Mouse (Mus musculus) hindbrain, embryonic 11.5 days (tissue): Measurements from ENCODE around the gene Ica1. TPM values are rescaled to one million over a fixed set of nuclear protein-coding genes. Genes with fewer than 3 reads are reported as not detected.

ENCODE experiments used
- ATAC-seq: fragments of 200-750 bp; cut with Nextera tagmentation; 2 replicates; pipeline ENCODE4 v1.8.0; 2017; ENCODE audit warnings: mild to moderate bottlenecking, moderate TSS enrichment, moderate library complexity; ENCODE audit not compliant: low FRiP score
- DNase-seq: peaks from one replicate; pipeline ENCODE4 v3.0.0-alpha.2; 2015; ENCODE audit warnings: low spot score
- H3K27ac ChIP-seq: fragments of 300-500 bp; sonication (generic); 2 replicates; pipeline ENCODE4 v1.5.1; 2014; ENCODE audit warnings: mild to moderate bottlenecking, low read depth, low read length
- H3K27me3 ChIP-seq: fragments of 300-500 bp; sonication (generic); 2 replicates; pipeline ENCODE4 v1.6.1; 2014; ENCODE audit warnings: mild to moderate bottlenecking, low read length, moderate library complexity, mixed read lengths; ENCODE audit not compliant: control insufficient read depth, insufficient read depth
- H3K36me3 ChIP-seq: fragments of 300-500 bp; sonication (generic); 2 replicates; pipeline ENCODE4 v1.6.1; 2014; ENCODE audit warnings: mild to moderate bottlenecking, low read length, moderate library complexity, mixed read lengths; ENCODE audit not compliant: control insufficient read depth, insufficient read depth
- H3K4me1 ChIP-seq: fragments of 300-500 bp; sonication (generic); replicated peaks from 2 replicates; pipeline ENCODE4 v1.6.1; 2014; ENCODE audit warnings: low read length, mixed read lengths; ENCODE audit not compliant: control insufficient read depth, insufficient read depth
- H3K4me2 ChIP-seq: fragments of 300-500 bp; sonication (generic); replicated peaks from 2 replicates; pipeline ENCODE4 v1.6.1; 2014; ENCODE audit warnings: mild to moderate bottlenecking, low read depth, low read length
- H3K4me3 ChIP-seq: fragments of 300-500 bp; sonication (generic); 2 replicates; pipeline ENCODE4 v1.5.1; 2014; ENCODE audit warnings: low read depth, low read length
- H3K9ac ChIP-seq: fragments of 300-500 bp; sonication (generic); 2 replicates; pipeline ENCODE4 v1.6.1; 2014; ENCODE audit warnings: low read depth, low read length
- H3K9me3 ChIP-seq: fragments of 300-500 bp; sonication (generic); 2 replicates; pipeline ENCODE4 v1.6.1; 2016; ENCODE audit warnings: low read length; ENCODE audit not compliant: control insufficient read depth
- WGBS: fragments of 180-500 bp; shearing (Covaris S2); extraction: QIAGEN DNeasy Blood & Tissue Kit; methylation state at CpG from one replicate; pipeline ENCODE4 v1.1.7; 2014; 5-methylcytosine and 5-hydroxymethylcytosine counted together
- polyA plus RNA-seq: library from polyadenylated mRNA; unstranded; fragments of >200 nt; fragmentation: Nextera tagmentation; extraction: Ambion mirVana; gene quantifications from 2 replicates; pipeline ENCODE4 v1.2.1, GENCODE M21; 2014

Ica1 gene
- polyA plus RNA-seq, 1 experiment from 2014 or later = 23.3 TPM

DNA sequence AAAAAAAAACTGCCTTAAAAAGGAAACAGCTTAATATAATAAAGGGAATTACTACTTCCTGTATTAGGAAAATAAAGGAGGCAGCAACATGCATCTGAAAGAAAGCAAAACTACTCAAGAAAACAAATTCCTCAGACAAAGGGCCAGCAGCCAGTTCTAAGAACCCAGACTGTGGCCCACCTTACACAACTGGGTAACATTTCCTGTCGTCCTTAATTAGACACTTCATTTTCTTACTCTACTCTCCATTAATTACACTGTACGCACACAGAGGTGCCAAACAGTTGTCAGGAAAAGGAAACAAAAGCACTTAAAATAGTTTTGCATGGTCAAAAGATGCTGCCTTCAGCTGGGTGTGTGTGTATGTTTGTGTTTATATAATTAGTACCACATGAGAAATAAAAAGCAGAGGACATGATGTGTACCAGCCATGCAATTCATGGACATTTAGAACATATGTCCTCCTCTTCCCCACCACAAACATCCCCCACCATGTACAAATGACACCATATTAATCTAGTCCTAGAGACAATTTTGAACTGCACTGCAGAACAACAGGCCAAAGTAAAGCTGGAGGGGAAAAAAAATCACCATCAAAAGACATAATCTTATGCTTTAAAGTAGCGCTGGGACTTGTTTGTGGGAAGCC is 115.1 kb downstream of the Ica1 start:
- whole genome bisulfite sequencing = 74% methylated on average over 3 of the region's 3 CpGs
- Histone ChIP-seq H3K27ac (no peak overlapping the region), H3K9me3 (no peaks in the 10 kb centered on the region)

GRCm38 (mm10) chr6:8661404-8661803 is 116.9 kb downstream of the Ica1 start:
- H3K4me2 ChIP-seq = no peak overlapping the region
- H3K27me3 ChIP-seq = no peaks in the 10 kb centered on the region
- H3K27ac ChIP-seq = peak overlapping the region; percentile 67
- H3K36me3 ChIP-seq = no peaks in the 10 kb centered on the region
- ATAC-seq (peak; percentile 85), DNase-seq (peak; percentile 52)
- H3K4me3 ChIP-seq = no peak overlapping the region
- no peaks in the 10 kb centered on the region; the same call in 1 of the 2 replicates for H3K4me1 ChIP-seq
- WGBS = 24% methylated on average over 4 of the region's 4 CpGs
- H3K9me3 ChIP-seq = no peaks in the 10 kb centered on the region
- no peak overlapping the region for H3K9ac ChIP-seq

More for the DNA sequence above, 115.1 kb downstream of the Ica1 start:
- H3K4me1 ChIP-seq = no peaks in the 10 kb centered on the region; the same call in 1 of the 2 replicates
- H3K9ac ChIP-seq = no peak overlapping the region
- ATAC-seq (no peak), DNase-seq (no peak)
- no peak overlapping the region for H3K4me2 ChIP-seq
- H3K36me3 ChIP-seq = no peaks in the 10 kb centered on the region
- H3K27me3 ChIP-seq = no peaks in the 10 kb centered on the region
- no peak overlapping the region for H3K4me3 ChIP-seq

DNA sequence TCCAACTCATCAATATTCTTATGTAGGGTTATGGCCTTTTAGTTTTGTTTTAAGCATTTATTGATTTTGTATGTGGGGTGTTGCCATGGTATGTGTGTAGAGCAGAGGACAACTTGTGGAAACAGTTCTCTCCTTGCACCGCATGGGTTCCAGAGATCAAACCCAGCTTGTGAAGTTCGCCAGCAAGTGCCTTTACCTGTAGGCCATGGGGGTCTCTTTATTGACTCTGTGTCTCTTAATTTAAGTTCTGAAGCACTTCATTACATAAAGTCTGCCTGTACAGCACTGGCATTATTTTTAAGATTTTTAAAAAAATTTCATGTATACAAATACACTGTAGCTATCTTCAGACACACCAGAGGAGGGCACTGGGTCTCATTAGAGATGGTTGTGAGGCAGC is 118.2 kb downstream of the Ica1 start:
- no peaks in the 10 kb centered on the region; the same call in 1 of the 2 replicates for H3K4me1 ChIP-seq
- H3K4me2 ChIP-seq = no peak overlapping the region
- H3K4me3 ChIP-seq = no peak overlapping the region
- H3K27me3 ChIP-seq = no peaks in the 10 kb centered on the region
- no peak overlapping the region for H3K9ac ChIP-seq
- ATAC-seq (no peak), DNase-seq (no peak)
- WGBS = 77% methylated on average over 2 of the region's 2 CpGs
- no peak overlapping the region for H3K27ac ChIP-seq
- no peaks in the 10 kb centered on the region for H3K36me3 ChIP-seq
- H3K9me3 ChIP-seq = no peaks in the 10 kb centered on the region

- Histone ChIP-seq H3K36me3 (no peaks in the 10 kb centered on the region), H3K4me1 (no peaks in the 10 kb centered on the region; the same call in 1 of the 2 replicates), H3K9me3 (no peaks in the 10 kb centered on the region), H3K4me2 (no peak overlapping the region), H3K4me3 (no peak overlapping the region), H3K9ac (no peak overlapping the region), H3K27ac (peak overlapping the region; percentile 19; the same call in 1 of the 2 replicates), H3K27me3 (no peaks in the 10 kb centered on the region)
- DNase-seq (peak; percentile 62), ATAC-seq (peak; percentile 77)
- 24% methylated on average over 13 of the region's 13 CpGs for WGBS
Observed at GRCm38 (mm10) chr6:8659194-8659959, 118.9 kb downstream of the Ica1 start.

- Histone ChIP-seq H3K4me2 (no peak overlapping the region), H3K4me1 (no peaks in the 10 kb centered on the region; the same call in 1 of the 2 replicates), H3K27ac (no peak overlapping the region), H3K27me3 (no peaks in the 10 kb centered on the region), H3K4me3 (no peak overlapping the region), H3K36me3 (no peaks in the 10 kb centered on the region), H3K9me3 (no peaks in the 10 kb centered on the region), H3K9ac (no peak overlapping the region)
- ATAC-seq (no peak), DNase-seq (no peak)
- 82% methylated on average over 4 of the region's 4 CpGs for WGBS
Observed at GRCm38 (mm10) chr6:8658431-8658830, 119.9 kb downstream of the Ica1 start.

- H3K4me2 ChIP-seq = no peak overlapping the region
- no peaks in the 10 kb centered on the region for H3K9me3 ChIP-seq
- no peaks in the 10 kb centered on the region for H3K36me3 ChIP-seq
- ATAC-seq = no peak
- H3K27ac ChIP-seq = no peak overlapping the region
- H3K9ac ChIP-seq = no peak overlapping the region
- no peak overlapping the region for H3K4me3 ChIP-seq
- no peak for DNase-seq
- H3K27me3 ChIP-seq = no peaks in the 10 kb centered on the region
- H3K4me1 ChIP-seq = no peaks in the 10 kb centered on the region; the same call in 1 of the 2 replicates
- 63% methylated on average over 3 of the region's 3 CpGs for WGBS
Observed at GRCm38 (mm10) chr6:8657459-8657858, 120.8 kb downstream of the Ica1 start.

- WGBS = 81% methylated on average over 2 of the region's 2 CpGs
Observed at GRCm38 (mm10) chr6:8655454-8655853, 122.8 kb downstream of the Ica1 start.

DNA sequence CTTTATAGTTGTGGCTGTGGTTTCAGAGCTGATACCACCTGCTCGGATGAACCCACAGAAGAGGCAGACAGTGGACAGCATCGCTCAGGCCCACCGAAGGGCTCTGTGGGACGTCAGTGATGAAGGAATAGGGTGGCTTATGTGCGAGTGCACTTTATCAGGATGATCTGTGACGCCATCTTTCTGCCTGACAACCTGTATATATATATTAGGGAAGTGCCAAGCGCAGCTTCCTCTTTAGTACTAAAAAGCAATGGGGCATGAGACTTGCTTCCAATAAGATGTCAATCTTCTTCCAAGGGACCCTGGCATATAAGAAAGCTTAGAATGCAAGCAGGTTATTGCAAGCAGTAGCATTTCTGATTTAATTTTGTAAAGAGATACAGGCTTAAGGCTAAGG is 127.9 kb downstream of the Ica1 start:
- ATAC-seq (no peak), DNase-seq (no peak)
- H3K9ac ChIP-seq = no peak overlapping the region
- 87% methylated on average over 7 of the region's 7 CpGs for WGBS
- no peaks in the 10 kb centered on the region for H3K9me3 ChIP-seq
- H3K27me3 ChIP-seq = no peaks in the 10 kb centered on the region
- no peak overlapping the region for H3K4me3 ChIP-seq
- H3K36me3 ChIP-seq = no peaks in the 10 kb centered on the region
- no peak overlapping the region for H3K27ac ChIP-seq
- 0 out of 2 replicates have a peak, but pooled peaks cover 2% of the 10 kb centered on the region for H3K4me1 ChIP-seq
- no peak overlapping the region for H3K4me2 ChIP-seq

More at GRCm38 (mm10) chr6:8655454-8655853, 122.8 kb downstream of the Ica1 start:
- no peaks in the 10 kb centered on the region for H3K9me3 ChIP-seq
- no peaks in the 10 kb centered on the region for H3K4me1 ChIP-seq
- H3K36me3 ChIP-seq = no peaks in the 10 kb centered on the region
- H3K4me2 ChIP-seq = no peak overlapping the region
- H3K9ac ChIP-seq = no peak overlapping the region
- no peak overlapping the region for H3K4me3 ChIP-seq
- H3K27ac ChIP-seq = no peak overlapping the region
- DNase-seq = no peak
- no peak for ATAC-seq
- no peaks in the 10 kb centered on the region for H3K27me3 ChIP-seq
